Comparison of ENCODE assay signal across 8 mouse cellular contexts in the genomic region with DNA sequence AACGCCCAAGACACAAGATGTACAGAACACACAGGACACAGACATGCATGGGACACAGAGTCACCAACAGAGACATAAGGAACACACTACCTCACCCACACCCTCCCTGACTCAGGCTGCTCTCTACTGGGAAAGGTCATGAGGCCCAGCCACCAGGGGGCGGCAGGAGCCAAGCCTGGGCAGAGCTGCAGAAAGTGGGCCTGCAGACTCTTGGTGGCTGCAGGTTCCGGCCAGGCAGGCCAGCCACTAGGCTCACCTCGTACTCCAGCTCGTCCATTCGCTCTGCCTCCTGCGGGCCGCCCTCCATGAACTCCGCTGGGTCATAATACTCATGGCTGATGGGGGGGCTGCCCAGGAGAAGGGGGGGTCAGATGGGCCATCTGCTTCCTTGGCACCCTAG. TPM values are rescaled to one million over a fixed set of nuclear protein-coding genes. Genes with fewer than 3 reads are reported as not detected.
A peak's percentile ranks its signal among the peaks of the same experiment; 100 is the strongest.
DNase-seq lines count a peak whose midpoint lies in the region; ATAC-seq and TF ChIP-seq lines count a peak whose summit lies in the region.

No protein-coding gene starts in this region.

- TF ChIP-seq CTCF in ES-Bruce4 (IDR thresholded peaks at IDR 0.05; ENCODE audit: low read depth, low read length), result no peak
- peak; percentile 85 for TF ChIP-seq CTCF in bone marrow, adult 2 months (IDR thresholded peaks at IDR 0.05; ENCODE audit: control insufficient read depth, insufficient read depth, low read length)
- peak; percentile 67 for TF ChIP-seq CTCF in embryonic fibroblast, embryonic 13.5 days (IDR thresholded peaks at IDR 0.05; ENCODE audit: borderline replicate concordance, insufficient read depth, low read length)

- peak overlapping the region; percentile 93 for H3K27ac ChIP-seq in ES-Bruce4 (ENCODE audit: insufficient read depth, low read length)
- no peak overlapping the region for H3K27ac ChIP-seq in bone marrow, adult 2 months (ENCODE audit: control insufficient read depth, insufficient read depth, low read depth, low read length, poor library complexity)
- H3K27ac ChIP-seq in embryonic fibroblast, embryonic 13.5 days (ENCODE audit: insufficient read depth, low read length), result no peak overlapping the region
- H3K27ac ChIP-seq in heart, embryonic 16.5 days (ENCODE audit: low read length), result no peak overlapping the region
- H3K27ac ChIP-seq in lung, embryonic 15.5 days, result no peak overlapping the region

- H3K4me1 ChIP-seq in ES-Bruce4 (ENCODE audit: control insufficient read depth, insufficient read depth, low read length), result peaks cover 4% of the 10 kb centered on the region
- H3K4me1 ChIP-seq in bone marrow, adult 2 months (ENCODE audit: control insufficient read depth, insufficient read depth, low read length), result no peaks in the 10 kb centered on the region
- H3K4me1 ChIP-seq in embryonic fibroblast, embryonic 13.5 days (ENCODE audit: control insufficient read depth, insufficient read depth, low read length), result no peaks in the 10 kb centered on the region
- H3K4me1 ChIP-seq in heart, embryonic 16.5 days (ENCODE audit: control insufficient read depth, insufficient read depth, low read length), result no peaks in the 10 kb centered on the region
- H3K4me1 ChIP-seq in lung, embryonic 15.5 days, result no peaks in the 10 kb centered on the region

- DNase-seq in kidney, postnatal 10 days, result peak; percentile 85
- DNase-seq in ovary, adult 18-20 months (ENCODE audit: low spot score), result peak; percentile 32
- DNase-seq in thymus, postnatal 25 days, result peak; percentile 79

- no peak overlapping the region for H3K4me3 ChIP-seq in ES-Bruce4 (ENCODE audit: low read depth, low read length)
- no peak overlapping the region for H3K4me3 ChIP-seq in bone marrow, adult 2 months (replicated peaks; ENCODE audit: control insufficient read depth, low read depth, low read length)
- H3K4me3 ChIP-seq in embryonic fibroblast, embryonic 13.5 days (ENCODE audit: insufficient read depth, low read length), result no peak overlapping the region
- H3K4me3 ChIP-seq in heart, embryonic 16.5 days (ENCODE audit: low read length), result no peak overlapping the region
- H3K4me3 ChIP-seq in lung, embryonic 15.5 days, result no peak overlapping the region

- no peak for TF ChIP-seq POLR2A in ES-Bruce4 (IDR thresholded peaks at IDR 0.05; ENCODE audit: insufficient read depth, low read length)
- no peak for TF ChIP-seq POLR2A in bone marrow, adult 2 months (IDR thresholded peaks at IDR 0.05; ENCODE audit: borderline replicate concordance, control insufficient read depth, low read depth, low read length)
- TF ChIP-seq POLR2A in embryonic fibroblast, embryonic 13.5 days (IDR thresholded peaks at IDR 0.05; ENCODE audit: low read depth, low read length), result no peak

- H3K36me3 ChIP-seq in ES-Bruce4 (ENCODE audit: control insufficient read depth, insufficient read depth, low read length, poor library complexity, severe bottlenecking), result peaks cover 17% of the 10 kb centered on the region
- H3K36me3 ChIP-seq in heart, embryonic 16.5 days (ENCODE audit: control insufficient read depth, insufficient read depth), result no peaks in the 10 kb centered on the region
- no peaks in the 10 kb centered on the region for H3K36me3 ChIP-seq in lung, embryonic 15.5 days

- ATAC-seq in heart, embryonic 16.5 days (replicated peaks; ENCODE audit: extremely low read depth, insufficient read depth, low FRiP score), result peak; percentile 76
- peak; percentile 66; the same call in 1 of the 2 replicates for ATAC-seq in lung, embryonic 15.5 days (ENCODE audit: borderline replicate concordance, extremely low read depth, low FRiP score, low TSS enrichment)

- no peak for TF ChIP-seq EP300 in ES-Bruce4 (IDR thresholded peaks at IDR 0.05; ENCODE audit: insufficient read depth, low read depth, low read length)

- H3K9ac ChIP-seq in ES-Bruce4 (ENCODE audit: low read depth, poor library complexity, severe bottlenecking), result 0 out of 2 replicates have a peak overlapping the region, but pooled peaks have one; percentile 15
- H3K9ac ChIP-seq in heart, embryonic 16.5 days (ENCODE audit: low read length), result no peak overlapping the region
- no peak overlapping the region for H3K9ac ChIP-seq in lung, embryonic 15.5 days

- H3K27me3 ChIP-seq in ES-Bruce4 (ENCODE audit: control insufficient read depth, insufficient read depth, low read length, poor library complexity, severe bottlenecking), result no peaks in the 10 kb centered on the region
- H3K27me3 ChIP-seq in heart, embryonic 16.5 days (ENCODE audit: control insufficient read depth, insufficient read depth, low read length), result no peaks in the 10 kb centered on the region; the same call in 1 of the 2 replicates
- H3K27me3 ChIP-seq in lung, embryonic 15.5 days, result no peaks in the 10 kb centered on the region

- H3K9me3 ChIP-seq in ES-Bruce4 (replicated peaks; ENCODE audit: control insufficient read depth, insufficient read depth, low read length, poor library complexity, severe bottlenecking), result 0 out of 2 replicates have a peak, but pooled peaks cover 3% of the 10 kb centered on the region
- no peaks in the 10 kb centered on the region for H3K9me3 ChIP-seq in heart, embryonic 16.5 days (replicated peaks; ENCODE audit: control insufficient read depth, low read length)
- H3K9me3 ChIP-seq in lung, embryonic 15.5 days, result no peaks in the 10 kb centered on the region

- WGBS in bone marrow, adult 2 months, result 22% methylated on average over 9 of the region's 9 CpGs
- 37% methylated on average over 8 of the region's 9 CpGs for WGBS in heart, embryonic 16.5 days
- WGBS in lung, embryonic 15.5 days, result 38% methylated on average over 9 of the region's 9 CpGs

- no peak overlapping the region for H3K4me2 ChIP-seq in heart, embryonic 16.5 days (ENCODE audit: low read depth, low read length)
- no peak overlapping the region for H3K4me2 ChIP-seq in lung, embryonic 15.5 days

RNA-seq across cellular contexts. Expression of a gene that starts 11.7 kb away (rescaled TPM):
- polyA plus RNA-seq in ES-Bruce4 (2011; ENCODE audit: insufficient read depth, insufficient read length, low read depth, missing spikeins), result 108 and 132 TPM in 2 replicates
- 47.8 and 107 TPM in 2 replicates for polyA plus RNA-seq in bone marrow, adult 2 months (2011; ENCODE audit: insufficient read depth, insufficient read length, low replicate concordance, missing spikeins)
- 288 and 321 TPM in 2 replicates for polyA plus RNA-seq in embryonic fibroblast, embryonic 13.5 days (2011; ENCODE audit: insufficient read length, low read depth, missing spikeins)
- 155 TPM in 2 replicates for polyA plus RNA-seq in heart, embryonic 16.5 days (2015; fragmentation: Nextera tagmentation; extraction: Ambion mirVana)
- 178 and 183 TPM in 2 replicates for polyA plus RNA-seq in lung, embryonic 15.5 days (2015; fragmentation: Nextera tagmentation; extraction: Ambion mirVana)

RNA-seq across cellular contexts. Expression of a gene that starts 11.8 kb away (rescaled TPM):
- polyA plus RNA-seq in ES-Bruce4 (2011; ENCODE audit: insufficient read depth, insufficient read length, low read depth, missing spikeins), result 147 and 151 TPM in 2 replicates
- 56.6 and 111 TPM in 2 replicates for polyA plus RNA-seq in bone marrow, adult 2 months (2011; ENCODE audit: insufficient read depth, insufficient read length, low replicate concordance, missing spikeins)
- 94.8 and 115 TPM in 2 replicates for polyA plus RNA-seq in embryonic fibroblast, embryonic 13.5 days (2011; ENCODE audit: insufficient read length, low read depth, missing spikeins)
- polyA plus RNA-seq in heart, embryonic 16.5 days (2015; fragmentation: Nextera tagmentation; extraction: Ambion mirVana), result 523 and 569 TPM in 2 replicates
- polyA plus RNA-seq in lung, embryonic 15.5 days (2015; fragmentation: Nextera tagmentation; extraction: Ambion mirVana), result 225 and 230 TPM in 2 replicates

RNA-seq across cellular contexts. Expression of a gene that starts 24.3 kb away (rescaled TPM):
- polyA plus RNA-seq in ES-Bruce4 (2011; ENCODE audit: insufficient read depth, insufficient read length, low read depth, missing spikeins), result not detected in 2 replicates
- polyA plus RNA-seq in bone marrow, adult 2 months (2011; ENCODE audit: insufficient read depth, insufficient read length, low replicate concordance, missing spikeins), result 26.5 and 49.6 TPM in 2 replicates
- polyA plus RNA-seq in embryonic fibroblast, embryonic 13.5 days (2011; ENCODE audit: insufficient read length, low read depth, missing spikeins), result not detected in 2 replicates
- polyA plus RNA-seq in heart, embryonic 16.5 days (2015; fragmentation: Nextera tagmentation; extraction: Ambion mirVana), result 94.7 and 97.5 TPM in 2 replicates
- polyA plus RNA-seq in lung, embryonic 15.5 days (2015; fragmentation: Nextera tagmentation; extraction: Ambion mirVana), result 3.7 and 5.4 TPM in 2 replicates

RNA-seq across cellular contexts. Expression of a gene that starts 26.3 kb away (rescaled TPM):
- polyA plus RNA-seq in ES-Bruce4 (2011; ENCODE audit: insufficient read depth, insufficient read length, low read depth, missing spikeins), result 22.0 and 24.1 TPM in 2 replicates
- 2.2 and 4.7 TPM in 2 replicates for polyA plus RNA-seq in bone marrow, adult 2 months (2011; ENCODE audit: insufficient read depth, insufficient read length, low replicate concordance, missing spikeins)
- 5.6 and 8.9 TPM in 2 replicates for polyA plus RNA-seq in embryonic fibroblast, embryonic 13.5 days (2011; ENCODE audit: insufficient read length, low read depth, missing spikeins)
- polyA plus RNA-seq in heart, embryonic 16.5 days (2015; fragmentation: Nextera tagmentation; extraction: Ambion mirVana), result 0.32 and 0.45 TPM in 2 replicates
- polyA plus RNA-seq in lung, embryonic 15.5 days (2015; fragmentation: Nextera tagmentation; extraction: Ambion mirVana), result 0.47 and 0.67 TPM in 2 replicates

RNA-seq across cellular contexts. Expression of a gene that starts 41.6 kb away (rescaled TPM):
- not detected in 2 replicates for polyA plus RNA-seq in ES-Bruce4 (2011; ENCODE audit: insufficient read depth, insufficient read length, low read depth, missing spikeins)
- polyA plus RNA-seq in bone marrow, adult 2 months (2011; ENCODE audit: insufficient read depth, insufficient read length, low replicate concordance, missing spikeins), result 0.32 TPM in 1 of 2 replicates, not detected in the other
- 0.25 TPM in 1 of 2 replicates, not detected in the other for polyA plus RNA-seq in embryonic fibroblast, embryonic 13.5 days (2011; ENCODE audit: insufficient read length, low read depth, missing spikeins)
- polyA plus RNA-seq in heart, embryonic 16.5 days (2015; fragmentation: Nextera tagmentation; extraction: Ambion mirVana), result 0.54 and 0.71 TPM in 2 replicates
- 0.30 and 0.67 TPM in 2 replicates for polyA plus RNA-seq in lung, embryonic 15.5 days (2015; fragmentation: Nextera tagmentation; extraction: Ambion mirVana)

Comparison
In these comparisons a context has a peak if more than half of its experiments do, and no peak if none do; other contexts are left out.
1. DNase-seq: peak in every context shown above with its lines; median percentile 85 in kidney, postnatal 10 days; 79 in thymus, postnatal 25 days; 32 in ovary, adult 18-20 months.